Mouse (Mus musculus) Muller cell, postnatal 12 days (primary cell): ENCODE measurements around the gene Nfx1.
"Not testable (repeated sequence)": the region's sequence is repeated elsewhere in the genome, so short reads cannot be mapped to it uniquely, and the experiment has no call there.

Experiments
- DNase-seq: peaks from one replicate; pipeline ENCODE4 v3.0.0-alpha.2; 2015; ENCODE audit errors: inconsistent ontology term

Gene Nfx1

DNA sequence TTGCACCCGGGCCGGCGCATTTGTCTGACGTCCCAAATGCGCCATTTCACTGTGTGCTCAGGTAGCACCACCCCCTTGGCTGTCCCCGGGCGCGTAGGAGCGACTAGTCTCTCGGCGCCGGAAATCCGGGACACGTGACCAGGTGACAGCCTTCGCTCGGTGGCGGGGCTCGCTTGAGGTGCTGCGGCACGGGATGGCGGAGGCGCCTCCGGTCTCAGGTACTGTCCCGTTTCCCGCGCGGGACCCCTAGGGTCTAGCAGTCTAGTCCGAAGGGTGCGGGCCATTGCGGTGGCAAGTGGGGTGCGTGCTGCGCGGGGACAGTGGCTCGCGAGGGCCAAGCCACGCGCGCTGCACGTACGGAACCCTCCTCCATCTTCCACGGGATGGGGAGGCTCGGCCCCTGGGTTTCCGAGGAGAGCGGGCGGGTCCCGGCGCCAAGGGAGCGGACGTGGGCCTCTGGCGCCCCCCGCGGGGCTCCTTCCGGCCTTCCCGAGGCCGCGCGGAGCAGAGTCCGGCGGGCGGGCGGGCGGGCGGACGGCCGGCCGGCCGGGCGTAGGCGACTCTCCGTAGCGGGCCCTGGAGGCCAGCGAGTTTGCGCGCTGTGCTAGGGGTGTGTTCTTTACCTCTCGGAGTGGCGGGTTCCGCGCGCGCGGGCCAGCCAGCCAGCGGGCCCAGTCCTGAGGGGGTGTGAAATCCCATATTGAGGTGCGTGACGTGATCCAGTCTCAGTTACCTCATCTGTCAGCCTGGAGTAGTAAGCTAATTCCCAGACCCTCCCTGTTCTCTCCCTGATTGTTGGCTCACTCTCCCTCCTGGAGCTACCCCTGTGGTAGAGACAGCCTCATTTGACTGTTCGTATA lies at the start of gene Nfx1:
TSS of gene Nfx1 (plus strand) at position 65 of the 860 bp plus-strand sequence.
- peak; percentile 97 for DNase-seq

DNA sequence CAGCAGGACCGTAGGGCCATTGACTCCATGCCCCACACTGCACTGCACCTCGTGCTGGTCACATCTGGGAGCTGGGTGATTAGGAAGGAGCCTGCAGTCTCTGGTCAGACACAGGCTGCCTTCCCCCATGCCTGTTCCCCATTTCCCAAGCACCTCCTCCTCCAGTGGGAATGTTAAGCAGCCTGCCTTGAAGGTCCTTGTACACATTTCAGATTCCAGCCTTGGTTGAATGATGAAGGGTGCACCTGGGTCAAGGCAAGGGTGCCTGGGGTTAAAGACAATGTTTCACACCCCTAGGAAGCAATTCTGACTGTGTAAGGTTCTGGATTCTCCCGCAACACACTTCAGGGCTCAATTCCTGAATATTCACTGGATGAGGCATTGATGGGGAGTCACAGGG lies 49.4 kb upstream of the Nfx1 start:
- no peak for DNase-seq

DNA sequence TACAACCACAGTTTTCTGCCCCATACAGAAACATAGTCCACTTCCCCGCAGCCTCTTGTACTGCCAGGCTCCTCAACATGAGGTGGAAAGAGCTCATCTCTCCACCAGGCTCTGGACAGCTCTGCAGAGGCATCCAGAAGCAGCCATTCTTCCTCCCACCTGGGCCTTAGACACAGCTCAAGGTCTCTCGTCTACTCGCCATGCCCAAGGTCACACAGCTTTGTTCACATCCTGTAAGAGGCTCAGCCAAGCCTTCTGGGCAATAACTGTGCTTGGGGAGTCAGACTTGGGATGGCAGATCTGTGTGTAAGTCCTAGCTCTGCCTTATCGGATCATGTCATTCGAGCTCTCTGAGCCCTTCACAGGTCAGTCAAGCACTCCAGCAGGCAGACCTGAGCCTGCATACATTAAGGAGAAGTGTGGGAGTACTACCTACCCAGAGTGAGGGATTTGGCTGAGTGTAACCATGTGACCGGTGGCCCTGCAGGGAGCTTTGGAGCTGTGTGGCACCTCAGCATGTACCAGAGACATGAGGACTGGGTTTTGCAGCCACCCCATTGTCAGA lies 47.5 kb upstream of the Nfx1 start:
- no peak for DNase-seq

DNA sequence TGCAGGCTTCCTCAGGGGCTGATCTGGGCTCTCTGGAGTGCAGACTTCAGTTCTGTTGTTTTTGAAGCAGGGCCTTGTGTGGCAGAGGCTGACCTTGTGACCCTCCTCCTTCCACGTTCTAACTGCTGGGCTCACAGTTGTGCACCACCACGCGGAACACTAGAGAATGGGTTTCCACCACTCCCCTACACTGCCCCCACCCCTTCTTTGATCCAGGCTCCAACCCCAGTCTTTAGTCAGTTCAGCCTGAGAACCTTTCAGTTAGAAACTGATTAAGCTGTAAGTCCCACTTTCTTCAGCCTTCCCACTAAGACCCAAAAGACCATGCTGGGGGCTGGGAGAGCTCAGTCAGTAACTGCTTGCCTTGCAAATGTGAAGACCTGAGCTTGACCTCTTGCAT lies 45.1 kb upstream of the Nfx1 start:
- DNase-seq, result no peak

DNA sequence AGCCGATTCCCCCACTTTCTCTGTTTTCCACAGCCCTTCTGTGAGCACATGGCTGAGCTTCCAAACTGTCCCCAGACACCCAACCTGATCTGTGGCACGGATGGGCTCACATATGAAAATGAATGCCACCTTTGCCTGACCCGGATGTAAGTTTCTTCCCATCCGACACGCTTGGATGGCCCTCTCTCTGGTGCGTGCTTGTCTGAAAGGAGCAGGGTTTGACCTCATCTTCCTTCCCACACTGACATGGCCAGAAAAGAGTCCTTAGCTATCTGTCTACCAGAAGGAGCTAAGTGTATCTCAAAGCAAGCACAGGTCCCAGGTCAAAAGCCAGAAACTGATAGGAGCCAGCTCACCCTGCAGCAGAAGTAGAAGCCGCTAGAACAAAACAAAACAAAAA lies 41.7 kb upstream of the Nfx1 start:
- DNase-seq, result no peak

DNA sequence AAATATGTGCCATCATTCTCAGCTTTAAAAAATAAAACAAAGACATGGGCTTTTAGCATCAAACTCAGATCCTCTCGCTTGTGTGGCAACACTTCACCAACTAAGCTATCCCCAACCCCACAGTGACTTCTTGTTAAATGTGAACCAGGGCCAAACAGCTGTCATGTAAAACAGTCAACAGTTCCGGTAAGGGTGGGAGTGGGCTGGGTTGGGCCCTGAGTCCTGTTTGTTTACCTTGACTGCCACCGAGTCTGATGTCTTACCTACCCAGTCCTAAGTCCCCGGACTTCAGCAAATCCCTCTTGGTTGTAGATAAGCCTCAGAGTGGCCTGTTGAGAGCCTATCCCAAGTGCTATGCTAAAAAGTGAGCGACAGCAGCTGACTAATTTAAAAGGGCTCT lies 37.0 kb upstream of the Nfx1 start:
- DNase-seq, result no peak

DNA sequence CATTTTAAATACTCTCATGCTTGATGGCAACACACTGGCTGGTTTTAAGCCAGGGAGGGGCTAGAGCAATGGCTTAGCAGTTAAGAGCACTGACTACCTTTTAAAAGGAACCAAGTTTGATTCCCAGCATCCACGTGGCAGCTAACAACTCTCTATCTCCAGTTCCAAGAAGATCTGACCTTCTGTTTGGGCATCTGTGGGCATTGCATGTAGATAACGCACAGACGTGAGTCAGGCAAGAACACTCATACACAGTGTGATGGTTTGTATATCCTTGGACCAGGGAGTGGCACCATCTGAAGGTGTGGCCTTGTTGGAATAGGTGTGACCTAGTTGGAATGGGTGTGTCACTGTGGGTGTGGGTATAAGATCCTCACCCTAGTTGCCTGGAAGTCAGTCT lies 36.3 kb upstream of the Nfx1 start:
- DNase-seq, result not testable (repeated sequence)

DNA sequence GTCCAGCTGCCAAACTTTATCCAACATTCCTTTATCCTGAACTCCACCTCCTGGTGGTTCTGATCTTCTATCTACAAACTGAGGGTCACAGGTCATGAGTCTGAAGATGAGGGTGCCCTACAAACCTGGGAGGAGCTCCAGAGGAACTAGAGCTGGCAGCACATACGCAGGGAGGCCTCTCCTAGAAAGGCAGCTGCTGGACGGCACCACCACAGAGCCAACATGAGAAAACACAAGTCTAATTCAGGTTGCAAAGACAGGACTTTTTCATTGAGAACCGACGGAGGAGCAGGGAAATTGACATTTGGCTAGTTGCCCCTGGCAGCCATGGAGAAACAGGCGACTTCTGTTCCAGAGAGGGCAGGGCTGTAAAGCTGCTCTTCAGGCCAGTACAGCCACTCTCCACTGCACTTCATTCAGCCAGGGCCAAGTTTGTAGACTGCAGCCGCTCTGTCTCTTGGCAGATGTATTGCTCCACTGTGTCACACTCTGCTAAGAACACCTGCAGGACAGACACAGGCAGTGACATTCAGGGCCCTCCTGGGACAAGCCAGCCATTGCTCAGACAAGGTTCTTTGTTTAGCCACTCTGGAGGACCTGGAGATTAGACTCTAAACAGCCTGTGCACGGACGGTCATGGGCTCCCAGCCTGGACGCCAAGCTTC lies 34.4 kb upstream of the Nfx1 start:
- DNase-seq, result peak; percentile 69

DNA sequence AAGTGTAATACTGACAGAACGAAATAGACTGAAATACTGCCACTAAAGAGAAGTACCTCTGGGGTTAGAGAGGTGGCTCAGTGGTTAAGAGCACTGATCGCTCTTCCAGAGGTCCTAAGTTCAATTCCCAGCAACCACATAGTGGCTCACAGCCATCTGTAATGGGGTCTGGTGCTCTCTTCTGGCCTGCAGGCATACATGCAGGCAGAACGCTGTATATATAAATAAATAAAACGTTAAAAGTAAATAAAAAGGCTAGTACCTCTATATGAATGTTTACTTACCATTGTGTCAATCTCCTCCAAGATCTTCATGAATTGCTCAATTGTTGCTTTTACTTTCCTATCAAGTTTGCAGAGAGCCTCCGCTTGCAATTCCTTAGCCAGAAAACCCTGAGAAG lies 31.9 kb upstream of the Nfx1 start:
- DNase-seq, result no peak

DNA sequence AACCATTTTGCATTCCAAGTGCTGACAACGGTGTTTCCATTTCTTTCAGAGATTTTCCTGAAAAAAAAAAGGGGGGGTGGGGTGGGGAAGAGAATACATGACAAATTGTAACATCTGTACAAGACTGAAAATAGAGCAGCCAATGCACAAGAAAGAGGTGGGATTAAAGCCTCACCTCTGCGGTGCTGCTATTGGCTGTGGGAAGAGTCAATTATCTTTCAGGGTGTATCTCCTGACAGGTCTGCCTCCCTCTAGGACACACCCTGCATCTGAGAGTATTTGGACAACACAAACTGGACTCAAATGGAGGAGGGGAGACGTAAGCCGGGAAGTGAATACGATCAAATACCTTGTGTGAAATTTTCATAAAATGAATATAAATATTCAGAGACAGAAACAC lies 27.1 kb upstream of the Nfx1 start:
- DNase-seq, result no peak

DNA sequence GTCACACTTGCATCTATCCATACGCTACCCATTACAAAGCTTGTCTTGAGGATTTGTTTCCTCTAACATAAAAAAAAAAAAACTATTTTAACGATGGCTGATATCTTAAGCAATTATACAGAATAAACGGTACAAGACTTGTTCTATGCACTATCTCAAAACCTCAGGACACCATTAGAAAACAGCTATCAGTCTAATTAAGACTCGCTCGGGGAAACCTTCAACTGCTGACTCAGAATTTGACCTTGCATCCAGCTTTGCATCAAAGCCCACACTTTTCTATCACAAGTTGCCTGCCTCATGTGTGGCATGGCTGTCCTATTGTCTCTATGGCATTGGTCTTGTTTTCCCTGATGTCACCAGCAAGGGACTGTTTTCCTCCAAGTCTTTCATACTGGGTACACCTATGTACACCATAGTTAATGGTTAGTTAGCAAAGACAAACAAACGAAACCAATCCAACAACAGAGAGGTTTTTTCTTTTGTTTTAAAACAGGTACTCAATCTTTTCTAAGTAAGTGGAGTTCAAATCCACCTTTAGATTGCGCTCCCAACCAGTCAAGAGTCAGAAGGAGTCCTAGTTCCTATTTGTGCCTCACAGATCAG lies 24.1 kb upstream of the Nfx1 start:
- DNase-seq, result peak; percentile 4

DNA sequence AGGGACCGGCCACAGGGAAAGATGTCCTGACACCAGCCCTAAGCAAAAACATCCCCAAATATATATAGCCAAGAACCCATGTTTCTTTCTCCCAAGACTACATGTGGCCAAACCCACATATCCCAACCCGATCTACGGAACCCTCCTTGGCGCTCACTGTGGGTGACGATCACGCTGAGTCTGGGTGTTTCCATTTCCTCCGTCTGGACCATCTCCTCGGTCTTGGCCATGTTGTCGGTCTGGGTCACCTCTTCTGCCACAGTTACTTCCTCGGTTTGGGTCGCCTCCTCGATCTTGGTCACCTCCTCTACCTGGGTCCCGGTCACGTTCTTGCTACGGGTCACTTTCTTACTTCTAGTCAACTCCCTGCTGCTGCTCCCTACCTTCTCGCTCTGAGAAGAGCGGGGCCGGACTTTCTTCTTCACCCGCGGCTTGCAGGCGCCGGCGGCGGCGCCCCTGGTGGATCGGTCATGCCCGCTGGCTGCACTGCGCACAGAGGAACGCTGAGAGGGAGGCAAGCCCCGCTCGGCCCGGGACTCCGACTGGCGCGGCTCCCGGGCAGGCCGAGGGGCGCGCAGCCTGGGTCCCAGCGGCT lies 23.0 kb upstream of the Nfx1 start:
- DNase-seq, result no peak

DNA sequence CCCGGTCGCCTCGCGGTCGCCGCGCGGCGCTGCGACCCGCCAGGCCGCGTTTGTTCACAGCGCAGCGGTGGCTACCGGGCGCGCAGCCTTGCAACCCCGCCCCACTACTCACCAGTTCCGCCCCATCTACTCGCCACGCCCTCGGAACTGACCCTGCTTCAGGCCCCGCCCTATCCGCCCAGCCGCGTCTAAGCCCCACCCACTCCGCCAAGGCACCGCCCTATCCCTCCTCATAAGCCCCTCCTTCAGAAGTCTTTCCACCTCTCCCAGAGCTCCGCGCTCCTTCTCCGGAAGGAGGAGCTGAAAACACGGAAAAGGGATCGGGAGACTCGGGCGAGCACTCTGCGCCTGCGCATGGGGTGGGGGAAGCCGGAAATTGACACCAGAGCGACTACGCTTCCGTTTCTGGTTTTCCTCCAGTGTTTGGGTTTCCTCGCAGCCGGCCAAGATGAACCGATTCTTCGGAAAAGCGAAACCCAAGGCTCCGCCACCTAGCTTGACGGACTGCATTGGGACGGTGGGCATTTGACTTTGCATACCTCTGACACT lies 22.5 kb upstream of the Nfx1 start, which contains the start of the genes Bag1 and Chmp5:
TSS of gene Bag1 (minus strand) at position 135 of the 549 bp plus-strand sequence.
TSS of gene Chmp5 (plus strand) at position 248 of the 549 bp plus-strand sequence.
- peak; percentile 99 for DNase-seq

DNA sequence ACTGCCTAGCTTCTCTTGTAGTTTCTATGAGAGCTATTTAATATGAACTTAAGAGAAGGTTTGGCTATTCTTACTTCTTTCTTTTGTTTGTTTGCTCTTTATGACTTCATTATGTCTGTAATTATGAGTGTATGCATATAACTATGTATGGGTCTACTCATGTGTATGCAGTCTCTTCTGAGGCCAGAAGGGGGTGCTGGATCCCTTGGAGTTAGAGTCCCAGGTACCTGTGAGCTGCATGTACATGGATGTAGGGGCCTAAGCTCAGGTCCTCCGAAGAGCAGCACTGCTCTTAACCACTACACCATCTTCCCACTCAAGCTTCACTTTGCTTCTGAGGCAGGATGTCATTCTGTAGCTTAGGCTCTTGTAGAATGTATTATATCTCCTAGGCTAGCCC lies 17.2 kb upstream of the Nfx1 start:
- DNase-seq, result no peak

DNA sequence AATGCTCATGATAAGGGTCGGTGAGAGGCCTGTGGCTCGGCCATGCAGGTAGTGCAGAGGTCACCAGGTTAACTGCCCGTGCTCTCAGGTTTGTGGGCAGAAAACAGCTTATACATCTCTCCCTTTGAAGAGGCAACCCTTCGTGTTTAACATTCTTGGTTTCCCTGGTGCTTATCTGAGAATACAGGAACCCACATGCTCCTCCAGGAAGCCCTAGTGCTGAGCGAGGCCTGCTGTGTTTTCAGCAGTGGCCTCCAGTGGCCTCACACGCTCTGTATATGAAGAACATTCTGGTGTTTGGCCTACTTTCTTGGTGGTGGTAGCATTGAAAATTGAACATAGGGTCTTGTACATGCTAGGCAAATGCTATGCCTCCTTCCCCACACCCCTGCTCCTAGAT lies 14.8 kb upstream of the Nfx1 start:
- DNase-seq, result no peak

DNA sequence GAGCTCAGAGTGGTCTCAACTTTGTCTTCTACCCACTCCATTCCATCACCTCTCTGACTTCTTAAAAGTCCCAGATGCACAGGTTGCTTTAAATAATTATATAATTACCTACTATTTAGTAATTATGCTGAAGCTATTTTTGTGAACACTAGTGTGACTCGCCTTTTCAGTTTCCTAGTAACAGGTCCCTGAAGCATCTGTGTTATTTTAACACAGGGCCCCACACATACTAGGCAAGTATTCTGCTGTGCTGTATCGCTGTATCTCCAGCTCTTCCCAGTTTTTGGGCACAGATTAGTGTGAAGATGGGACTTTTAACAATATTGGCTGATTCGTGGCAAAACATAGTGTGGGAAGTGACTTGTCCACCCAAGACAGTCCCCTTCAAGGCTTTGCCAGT lies 7.2 kb upstream of the Nfx1 start:
- no peak for DNase-seq

DNA sequence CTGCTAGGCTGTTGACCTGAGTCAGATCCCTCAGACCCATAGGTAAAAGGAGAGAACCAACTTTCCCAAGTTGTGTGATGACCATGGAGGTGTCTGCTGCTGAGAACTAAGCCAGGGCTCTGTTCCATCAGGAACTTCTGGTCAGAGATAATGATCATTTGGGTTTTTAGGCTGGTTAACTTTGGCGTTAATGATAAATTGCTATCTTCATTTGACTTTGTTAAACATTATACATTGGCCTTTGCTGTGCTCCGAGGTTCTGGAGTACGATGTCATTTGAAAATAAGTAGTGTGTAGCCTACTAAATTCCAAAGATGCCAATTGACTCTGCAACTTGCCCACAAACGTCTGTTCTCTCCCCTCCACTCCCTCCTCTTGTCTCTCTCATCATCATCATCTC lies 1.5 kb upstream of the Nfx1 start:
- DNase-seq, result no peak

DNA sequence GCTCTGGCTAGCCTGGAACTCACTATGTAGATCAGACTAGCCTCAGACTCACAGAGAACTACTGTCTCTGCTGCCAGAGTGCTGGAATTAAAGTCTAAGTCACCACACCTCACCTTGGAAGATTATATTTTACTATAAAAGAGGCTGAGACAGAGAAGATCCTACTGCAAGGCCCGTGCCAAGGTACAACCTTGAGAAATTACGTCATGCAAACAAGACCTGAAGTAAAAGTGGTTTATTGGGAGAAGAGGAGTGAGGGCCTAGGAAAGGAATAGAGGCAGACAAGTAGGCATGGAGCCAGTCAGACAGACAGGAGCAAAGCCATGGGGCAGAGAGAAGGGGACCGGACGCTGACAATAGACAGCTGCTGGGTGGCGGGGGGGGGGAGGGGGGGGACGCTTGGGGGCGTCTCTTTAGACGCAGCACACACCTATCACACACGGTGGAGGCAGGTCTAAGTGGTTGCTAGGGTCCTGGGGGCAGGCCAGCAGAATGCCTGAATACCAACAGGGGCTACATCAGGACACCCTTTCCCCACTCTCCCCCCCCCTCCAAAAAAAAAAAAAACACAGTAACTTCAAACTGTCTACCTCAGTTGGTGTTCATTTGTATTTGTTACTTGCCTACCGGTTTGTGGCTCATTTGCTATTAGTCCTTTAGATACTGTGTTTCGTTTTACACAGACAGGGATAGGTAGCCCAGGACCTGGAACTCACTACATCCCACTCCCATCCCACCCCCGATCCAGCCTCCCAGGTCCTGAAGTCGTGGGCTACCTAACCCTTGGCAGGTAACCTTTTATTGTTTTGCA lies 720 bp upstream of the Nfx1 start:
- peak; percentile 16 for DNase-seq

DNA sequence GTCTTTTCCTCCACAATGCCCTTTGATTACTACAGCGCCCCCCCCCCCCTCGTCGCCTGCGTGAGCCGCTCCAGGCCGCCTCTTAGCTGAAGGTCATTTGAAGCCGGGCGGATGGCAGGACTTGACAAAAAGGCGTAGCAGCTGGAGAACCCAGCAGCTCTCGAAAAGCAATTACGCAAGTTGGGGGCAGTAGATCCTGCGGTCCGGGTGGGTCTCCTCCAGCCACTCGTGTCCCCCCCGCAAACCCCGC lies 189 bp upstream of the Nfx1 start:
- DNase-seq, result no peak

DNA sequence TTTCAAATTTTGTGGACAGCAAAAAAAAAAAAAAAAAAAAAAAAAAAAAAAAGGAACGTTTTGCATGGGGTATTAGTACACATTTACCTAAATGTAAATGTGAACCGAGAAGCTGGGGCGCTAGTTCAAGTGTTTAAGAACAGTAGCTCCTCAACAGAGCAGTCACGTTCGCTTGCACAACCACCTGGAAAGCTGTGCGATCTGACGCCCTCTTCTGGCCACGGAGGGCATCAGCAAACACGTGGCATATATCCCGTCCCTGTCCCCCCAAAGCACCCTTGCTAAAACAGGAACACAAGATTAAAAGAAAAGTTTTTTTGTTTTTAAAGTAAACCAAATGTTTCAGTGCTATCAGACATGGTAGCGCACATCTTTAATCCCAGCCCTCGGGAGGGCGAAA lies 1.0 kb downstream of the Nfx1 start:
- peak; percentile 7 for DNase-seq

DNA sequence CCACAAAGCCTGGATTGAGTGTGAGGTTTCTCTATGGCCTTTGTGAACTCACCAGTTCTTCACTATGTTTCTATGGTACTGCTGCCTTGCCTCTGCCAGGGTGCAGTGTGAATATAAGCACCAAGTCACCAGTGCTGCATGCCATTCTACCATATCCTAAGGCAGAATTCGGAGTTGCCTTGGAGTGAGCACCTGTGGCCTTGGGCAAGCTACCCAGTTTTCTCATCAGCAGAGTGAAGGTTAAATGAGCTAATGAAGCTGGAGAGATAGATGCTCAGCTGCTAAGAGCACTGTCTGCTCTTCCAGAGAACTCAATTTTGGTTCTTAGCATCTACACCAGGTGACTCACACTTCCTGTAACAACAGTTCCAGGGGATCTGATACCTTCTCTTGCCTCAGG lies 3.3 kb downstream of the Nfx1 start:
- DNase-seq, result no peak
